Mouse (Mus musculus): ENCODE measurements around the gene Padi3.

The Padi3 gene

GRCm38 (mm10) chr4:140815996-140816917, 5.8 kb upstream of the Padi3 start:
- DNase-seq (ENCODE audit: low read depth), result peak; percentile 33

- no peak for DNase-seq (ENCODE audit: low read depth)
Observed at GRCm38 (mm10) chr4:140815496-140815895, 5.0 kb upstream of the Padi3 start.

- DNase-seq (ENCODE audit: low read depth), result no peak
Observed at GRCm38 (mm10) chr4:140814241-140815225, 4.1 kb upstream of the Padi3 start.

- no peak for DNase-seq (ENCODE audit: low read depth)
Observed at GRCm38 (mm10) chr4:140813358-140814185, 3.1 kb upstream of the Padi3 start.

- no peak for DNase-seq (ENCODE audit: low read depth)
Observed at GRCm38 (mm10) chr4:140812609-140813008, 2.2 kb upstream of the Padi3 start.

- no peak for DNase-seq (ENCODE audit: low read depth)
Observed at GRCm38 (mm10) chr4:140812191-140812590, 1.7 kb upstream of the Padi3 start.

GRCm38 (mm10) chr4:140809118-140809517, 1.3 kb downstream of the Padi3 start:
- no peak for DNase-seq (ENCODE audit: low read depth)

GRCm38 (mm10) chr4:140804601-140805000, 5.8 kb downstream of the Padi3 start:
- no peak for DNase-seq (ENCODE audit: low read depth)

- DNase-seq (ENCODE audit: low read depth), result no peak
Observed at GRCm38 (mm10) chr4:140801364-140801763, 9.1 kb downstream of the Padi3 start.

- no peak for DNase-seq (ENCODE audit: low read depth)
Observed at GRCm38 (mm10) chr4:140796786-140797185, 13.7 kb downstream of the Padi3 start.

GRCm38 (mm10) chr4:140794678-140795077, 15.8 kb downstream of the Padi3 start:
- DNase-seq (ENCODE audit: low read depth), result no peak

- DNase-seq (ENCODE audit: low read depth), result no peak
Observed at GRCm38 (mm10) chr4:140793795-140794194, 16.7 kb downstream of the Padi3 start.

GRCm38 (mm10) chr4:140792584-140792983, 17.9 kb downstream of the Padi3 start:
- no peak for DNase-seq (ENCODE audit: low read depth)

GRCm38 (mm10) chr4:140791071-140791470, 19.4 kb downstream of the Padi3 start:
- DNase-seq (ENCODE audit: low read depth), result no peak

GRCm38 (mm10) chr4:140789983-140790382, 20.5 kb downstream of the Padi3 start:
- no peak for DNase-seq (ENCODE audit: low read depth)

- peak; percentile 50 for DNase-seq (ENCODE audit: low read depth)
Observed at GRCm38 (mm10) chr4:140788983-140789382, 21.5 kb downstream of the Padi3 start.

GRCm38 (mm10) chr4:140788264-140788663, 22.2 kb downstream of the Padi3 start:
- no peak for DNase-seq (ENCODE audit: low read depth)

GRCm38 (mm10) chr4:140787414-140787813, 23.0 kb downstream of the Padi3 start:
- DNase-seq (ENCODE audit: low read depth), result peak; percentile 50

- DNase-seq (ENCODE audit: low read depth), result no peak
Observed at GRCm38 (mm10) chr4:140785217-140785616, 25.2 kb downstream of the Padi3 start.

GRCm38 (mm10) chr4:140784292-140784945, 26.0 kb downstream of the Padi3 start:
- no peak for DNase-seq (ENCODE audit: low read depth)

GRCm38 (mm10) chr4:140782821-140783220, 27.6 kb downstream of the Padi3 start:
- DNase-seq (ENCODE audit: low read depth), result no peak
